Mouse (Mus musculus) heart, adult 2 months (tissue): ENCODE data around the gene A730049H05Rik. TPM values are rescaled to one million over a fixed set of nuclear protein-coding genes. Genes with fewer than 3 reads are reported as not detected.

Experiments
- DNase-seq, 2 experiments: peaks; one replicate each; pipeline ENCODE4 v3.0.0; 2021
- H3K27ac ChIP-seq: fragments of 200-600 bp; 2 replicates; pipeline ENCODE4 v1.8.1; 2022
- H3K27me3 ChIP-seq: fragments of 200-500 bp; 2 replicates; pipeline ENCODE4 v1.6.1; 2012; ENCODE audit warnings: mild to moderate bottlenecking, low read length, inconsistent platforms, mixed read lengths; ENCODE audit not compliant: control insufficient read depth, insufficient read depth
- H3K36me3 ChIP-seq: fragments of 200-500 bp; 2 replicates; pipeline ENCODE4 v1.6.1; 2012; ENCODE audit warnings: low read length, inconsistent platforms; ENCODE audit not compliant: control insufficient read depth, insufficient read depth
- H3K4me1 ChIP-seq: fragments of 200-500 bp; 2 replicates; pipeline ENCODE4 v1.6.1; 2011; ENCODE audit warnings: low read length; ENCODE audit not compliant: control insufficient read depth, insufficient read depth
- H3K4me3 ChIP-seq: fragments of 200-600 bp; 2 replicates; pipeline ENCODE4 v1.8.1; 2022
- H3K79me2 ChIP-seq: fragments of 200-500 bp; replicated peaks from 2 replicates; pipeline ENCODE4 v1.6.1; 2012; ENCODE audit warnings: mild to moderate bottlenecking, inconsistent platforms, low read length, moderate library complexity, mixed read lengths; ENCODE audit not compliant: control insufficient read depth, insufficient read depth
- H3K9ac ChIP-seq: fragments of 200-500 bp; 2 replicates; pipeline ENCODE4 v1.6.1; 2012; ENCODE audit warnings: low read depth, mild to moderate bottlenecking, control low read depth, inconsistent platforms, low read length, mixed read lengths
- CTCF ChIP-seq: fragments of 200-600 bp; IDR thresholded peaks from 2 replicates; pipeline ENCODE4 v1.8.1; 2022; ENCODE audit warnings: antibody characterized with exemption, mild to moderate bottlenecking, moderate library complexity
- EP300 ChIP-seq: fragments of 200-500 bp; IDR thresholded peaks from 2 replicates; pipeline ENCODE4 v1.6.1; 2011; ENCODE audit warnings: low read depth, low read length, control low read depth; ENCODE audit not compliant: insufficient read depth
- POLR2A ChIP-seq: fragments of 200-500 bp; IDR thresholded peaks from 2 replicates; pipeline ENCODE4 v1.6.1; 2011; ENCODE audit warnings: mild to moderate bottlenecking, low read depth, low read length, control low read depth; ENCODE audit not compliant: insufficient read depth
- WGBS: fragments of 180-500 bp; shearing (Covaris S2); methylation state at CpG from one replicate; pipeline ENCODE4 v1.1.7; 2018; 5-methylcytosine and 5-hydroxymethylcytosine counted together
- intact Hi-C: fragments of 180-260 bp; cut with DNase I; formaldehyde crosslinking; loops from one replicate; pipeline ENCODE4 v1.15.1; 2025
- polyA plus RNA-seq: library from polyadenylated mRNA; depleted of rRNA; stranded (reverse); fragments of >200 nt; gene quantifications from 2 replicates; pipeline ENCODE4 v1.2.3, GENCODE M21; 2012
- total RNA-seq, 2 experiments: library from RNA; stranded (reverse); gene quantifications; 2 replicates each; pipeline ENCODE4 v1.2.3; 2021

Gene A730049H05Rik
- total and polyA plus RNA-seq, 3 experiments, result 0.30 TPM; not detected in 2

- H3K79me2 ChIP-seq, result no peaks in the 10 kb centered on the region
- no peak for TF ChIP-seq EP300
- TF ChIP-seq CTCF, result no peak
- no peak for TF ChIP-seq POLR2A
- intact Hi-C loops, result loop anchor here (1.0 to 10.0 kb wide), 9 partner anchors 60 to 1198 kb away; partner anchors contain the start of gene Gm15737
- no peaks in the 10 kb centered on the region for H3K27me3 ChIP-seq
- no peak overlapping the region for H3K9ac ChIP-seq
- H3K36me3 ChIP-seq, result no peaks in the 10 kb centered on the region; the same call in 1 of the 2 replicates
- DNase-seq, result no peak
- H3K27ac ChIP-seq, result no peak overlapping the region
- H3K4me3 ChIP-seq, result no peak overlapping the region
- no peaks in the 10 kb centered on the region; the same call in 1 of the 2 replicates for H3K4me1 ChIP-seq
- WGBS, result 45% methylated on average over 20 of the region's 20 CpGs
These were observed 29.4 kb upstream of the A730049H05Rik start for GRCm38 (mm10) chr6:92786701-92787375.

- peak overlapping the region; percentile 49 for H3K27ac ChIP-seq
- no peaks in the 10 kb centered on the region for H3K27me3 ChIP-seq
- no peaks in the 10 kb centered on the region for H3K79me2 ChIP-seq
- intact Hi-C loops, result loop anchor here (1.0 to 10.0 kb wide), 9 partner anchors 59 to 1197 kb away; partner anchors contain the start of gene Gm15737
- WGBS, result 2% methylated on average over 12 of the region's 12 CpGs
- H3K9ac ChIP-seq, result no peak overlapping the region
- peak; percentile 78; the same call in 1 of the 2 replicates for TF ChIP-seq EP300
- no peak for TF ChIP-seq POLR2A
- peak; percentile 84 for TF ChIP-seq CTCF
- no peaks in the 10 kb centered on the region; the same call in 1 of the 2 replicates for H3K36me3 ChIP-seq
- peak overlapping the region; percentile 13; the same call in 1 of the 2 replicates for H3K4me3 ChIP-seq
- DNase-seq, result peak; percentile 88 to 93
- H3K4me1 ChIP-seq, result no peaks in the 10 kb centered on the region; the same call in 1 of the 2 replicates
These were observed 28.9 kb upstream of the A730049H05Rik start for GRCm38 (mm10) chr6:92787376-92787712.

GRCm38 (mm10) chr6:92793804-92794203, 22.5 kb upstream of the A730049H05Rik start:
- Histone ChIP-seq H3K9ac (no peak overlapping the region), H3K27me3 (no peaks in the 10 kb centered on the region), H3K4me3 (no peak overlapping the region), H3K27ac (no peak overlapping the region), H3K36me3 (no peaks in the 10 kb centered on the region; the same call in 1 of the 2 replicates), H3K4me1 (no peaks in the 10 kb centered on the region), H3K79me2 (no peaks in the 10 kb centered on the region)
- TF ChIP-seq CTCF, result no peak
- TF ChIP-seq POLR2A, result no peak
- no peak for TF ChIP-seq EP300
- no peak for DNase-seq
- 61% methylated on average over 6 of the region's 6 CpGs for WGBS
- intact Hi-C loops, result no loop called here

GRCm38 (mm10) chr6:92801462-92801861, 14.8 kb upstream of the A730049H05Rik start:
- peaks cover 4% of the 10 kb centered on the region for H3K4me1 ChIP-seq
- H3K4me3 ChIP-seq, result no peak overlapping the region
- no peak for TF ChIP-seq EP300
- TF ChIP-seq CTCF, result no peak
- no peak for TF ChIP-seq POLR2A
- intact Hi-C loops, result loop anchor here (5.0 kb wide), 1 partner anchor 141 kb away; the partner anchor contains the start of gene Adamts9
- 95% methylated on average over 2 of the region's 2 CpGs for WGBS
- H3K27ac ChIP-seq, result no peak overlapping the region
- H3K9ac ChIP-seq, result no peak overlapping the region
- no peaks in the 10 kb centered on the region; the same call in 1 of the 2 replicates for H3K36me3 ChIP-seq
- H3K27me3 ChIP-seq, result no peaks in the 10 kb centered on the region
- no peaks in the 10 kb centered on the region for H3K79me2 ChIP-seq
- DNase-seq, result no peak

GRCm38 (mm10) chr6:92802421-92802820, 13.9 kb upstream of the A730049H05Rik start:
- H3K4me3 ChIP-seq, result no peak overlapping the region
- intact Hi-C loops, result loop anchor here (5.0 kb wide), 1 partner anchor 140 kb away; the partner anchor contains the start of gene Adamts9
- DNase-seq, result no peak
- no peak for TF ChIP-seq EP300
- no peak for TF ChIP-seq POLR2A
- no peak for TF ChIP-seq CTCF
- H3K79me2 ChIP-seq, result no peaks in the 10 kb centered on the region
- H3K4me1 ChIP-seq, result peaks cover 4% of the 10 kb centered on the region
- no peak overlapping the region for H3K9ac ChIP-seq
- no peak overlapping the region for H3K27ac ChIP-seq
- no peaks in the 10 kb centered on the region; the same call in 1 of the 2 replicates for H3K36me3 ChIP-seq
- 95% methylated on average over 11 of the region's 11 CpGs for WGBS
- no peaks in the 10 kb centered on the region for H3K27me3 ChIP-seq

- TF ChIP-seq POLR2A, result no peak
- no peak for TF ChIP-seq EP300
- no peak for TF ChIP-seq CTCF
- intact Hi-C loops, result loop anchor here (5.0 kb wide), 1 partner anchor 139 kb away; the partner anchor contains the start of gene Adamts9
- Histone ChIP-seq H3K4me3 (no peak overlapping the region), H3K79me2 (no peaks in the 10 kb centered on the region), H3K36me3 (no peaks in the 10 kb centered on the region; the same call in 1 of the 2 replicates), H3K4me1 (peaks cover 4% of the 10 kb centered on the region), H3K27me3 (no peaks in the 10 kb centered on the region), H3K9ac (no peak overlapping the region), H3K27ac (peak overlapping the region; percentile 36)
- WGBS, result 26% methylated on average over 6 of the region's 6 CpGs
- DNase-seq, result peak; percentile 54 to 68
These were observed 13.1 kb upstream of the A730049H05Rik start for GRCm38 (mm10) chr6:92803213-92803612.
